Mouse (Mus musculus): Measurements from ENCODE around the gene Gsn. TPM values are rescaled to one million over a fixed set of nuclear protein-coding genes. Genes with fewer than 3 reads are reported as not detected.
A peak's percentile ranks its signal among the peaks of the same experiment; 100 is the strongest.

Gsn gene
- 100 to 1,000 TPM; 396 to 415 TPM for total RNA-seq (2021)
- long read RNA-seq, experiment 1, transcript Gsn-201 (17 exons, 2,653 nt), result major isoform, 721 of 863 reads
- long read RNA-seq, experiment 1, partial matches to known transcripts, result 64 of 863 reads
- long read RNA-seq, experiment 1, other reads (novel, unspliced or antisense), result 78 of 863 reads
- long read RNA-seq, experiment 2, transcript Gsn-201 (17 exons, 2,653 nt), result major isoform, 699 of 850 reads
- long read RNA-seq, experiment 2, partial matches to known transcripts, result 131 of 850 reads
- long read RNA-seq, experiment 2, other reads (novel, unspliced or antisense), result 16 of 850 reads

GRCm38 (mm10) chr2:35255885-35256833, at the start of gene Gsn:
Gene Gsn (plus strand): TSS chr2:35256380.
- DNase-seq, result peak; percentile 55 to 79
- intact Hi-C loops (cut with DNase I), result no loop called here

DNA sequence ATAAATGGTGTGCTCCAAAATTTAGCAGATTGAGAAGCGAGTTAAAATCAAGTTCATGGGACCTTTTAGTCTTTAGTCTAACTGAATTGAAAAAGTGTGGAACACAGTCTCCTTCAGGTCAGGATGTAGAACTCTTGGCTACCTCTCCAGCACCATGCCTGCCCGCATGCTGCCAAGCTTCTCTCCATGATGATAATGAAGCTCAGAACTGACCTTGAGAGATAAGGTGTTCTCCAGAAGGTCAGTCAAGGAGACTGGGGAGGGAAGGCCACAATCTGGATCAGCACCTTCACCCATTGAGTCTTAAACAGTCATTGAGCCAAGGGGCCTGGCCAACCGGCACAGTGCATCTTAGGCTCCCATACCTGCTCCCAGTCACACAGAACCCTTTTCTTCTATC, 49.4 kb upstream of the Gsn start:
- no peak for DNase-seq
- intact Hi-C loops (cut with DNase I), result no loop called here

DNA sequence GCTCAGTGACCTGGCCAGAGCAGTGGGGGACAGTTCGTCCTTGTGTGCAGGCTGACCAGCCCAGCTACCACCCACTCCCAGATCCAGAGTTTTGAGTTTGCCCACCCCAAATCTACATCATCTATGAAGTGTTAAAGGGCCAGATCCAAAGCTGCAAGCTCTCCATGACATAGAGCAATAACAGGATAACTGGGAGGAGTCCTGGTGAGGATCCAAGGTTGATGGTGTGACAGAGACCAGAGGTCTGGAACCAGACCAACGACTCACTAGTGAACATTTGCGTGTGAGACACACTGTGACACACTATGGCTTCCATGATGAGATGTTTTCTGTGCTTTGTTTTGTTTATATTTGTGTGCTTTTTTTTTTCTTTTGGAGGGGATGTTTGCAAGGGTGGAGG, 48.1 kb upstream of the Gsn start:
- intact Hi-C loops (cut with DNase I), result no loop called here
- no peak for DNase-seq

DNA sequence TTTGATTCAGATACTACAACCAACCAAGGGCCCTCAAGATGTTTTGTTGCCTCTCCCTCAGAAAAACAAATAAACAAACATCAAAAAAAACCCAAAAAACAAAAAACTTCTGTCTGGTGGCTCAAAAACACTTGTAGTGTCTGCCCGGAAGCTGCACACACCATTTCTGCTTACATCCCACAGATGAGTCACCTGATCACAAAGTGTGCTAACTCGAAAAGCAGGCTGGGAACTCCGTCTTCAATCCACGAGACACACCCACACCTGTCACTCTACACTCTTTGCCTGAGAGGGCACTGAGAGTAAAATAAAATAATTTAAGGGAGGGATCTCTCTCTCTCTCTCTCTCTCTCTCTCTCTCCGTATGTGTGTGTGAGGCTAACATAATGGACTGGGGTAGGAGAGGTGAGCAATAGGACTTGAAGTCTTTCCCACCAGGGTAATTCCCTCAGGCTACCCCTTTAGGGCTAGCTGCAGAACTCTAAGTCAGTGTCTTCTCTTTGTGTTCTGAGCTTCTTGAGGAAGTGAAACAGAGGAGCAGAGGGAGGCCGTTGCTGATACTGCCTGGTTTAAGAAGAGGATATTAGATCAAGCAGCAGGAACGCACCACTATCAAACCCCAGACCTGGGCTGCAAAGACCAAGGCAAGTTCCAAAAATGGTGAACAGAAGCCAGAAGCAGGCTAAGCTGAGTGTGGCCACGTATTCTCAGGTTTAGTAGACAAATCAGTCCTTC, 47.1 kb upstream of the Gsn start:
- intact Hi-C loops (cut with DNase I), result no loop called here
- DNase-seq, result no peak

GRCm38 (mm10) chr2:35211681-35212080, 44.5 kb upstream of the Gsn start:
- intact Hi-C loops (cut with DNase I), result no loop called here
- no peak for DNase-seq

DNA sequence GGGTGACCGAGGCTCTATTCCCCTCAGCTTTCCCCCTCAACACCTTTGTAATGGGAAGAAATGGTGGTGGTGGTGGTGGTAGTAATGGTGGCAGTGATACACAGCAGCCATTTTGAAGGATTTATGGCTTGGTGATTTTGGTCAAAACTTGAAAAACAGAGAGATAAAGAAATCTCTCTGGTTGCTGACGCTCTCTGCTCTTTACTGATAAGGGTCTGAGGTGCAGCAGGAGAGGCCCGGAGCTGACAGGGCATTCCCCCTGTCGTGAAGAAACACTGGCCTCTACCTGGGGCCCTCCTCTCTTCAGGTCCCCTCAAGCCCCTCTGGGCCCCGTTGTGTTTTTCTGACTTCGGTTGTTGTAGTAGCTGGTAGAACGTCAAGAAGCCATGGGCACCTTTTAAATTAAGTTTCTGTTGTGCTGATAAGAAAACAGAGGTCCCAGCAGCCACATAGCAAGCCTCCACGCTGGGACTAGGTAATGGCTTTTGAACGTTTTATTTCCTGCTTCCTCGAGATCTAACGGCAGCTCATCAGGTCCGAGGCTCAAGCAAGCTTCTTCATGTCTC, 42.8 kb upstream of the Gsn start:
- intact Hi-C loops (cut with DNase I), result no loop called here

DNA sequence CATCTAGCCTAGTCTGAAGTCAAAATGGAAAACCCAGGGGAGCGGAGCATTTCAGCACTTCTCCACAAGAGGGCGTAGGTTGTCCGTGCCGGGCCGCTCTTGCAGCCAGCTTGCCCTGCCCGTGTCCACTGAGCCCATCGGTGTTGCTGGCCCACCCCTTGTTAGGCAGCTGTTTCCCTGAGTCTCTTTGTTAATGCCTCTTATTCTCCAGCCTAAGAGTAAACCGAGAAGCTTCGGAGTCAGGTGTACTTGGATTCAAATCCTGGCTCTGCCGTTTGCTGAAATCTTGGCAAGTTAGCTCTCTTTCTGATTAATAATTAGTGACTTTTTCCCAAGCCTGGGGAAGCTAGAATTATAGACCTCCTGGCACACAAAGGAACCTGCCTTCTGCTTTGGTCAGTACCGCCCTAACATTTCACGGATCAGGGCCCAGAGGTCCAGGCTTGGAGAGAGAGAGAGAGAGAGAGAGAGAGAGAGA, 41.3 kb upstream of the Gsn start:
- peak; percentile 75 to 85 for DNase-seq
- intact Hi-C loops (cut with DNase I), result loop anchor here (2.0 kb wide), 1 partner anchor 56 kb away; no protein-coding TSS in a partner anchor

More for the DNA sequence above, 42.8 kb upstream of the Gsn start:
- no peak for DNase-seq

GRCm38 (mm10) chr2:35215363-35215762, 40.8 kb upstream of the Gsn start:
- no peak for DNase-seq
- intact Hi-C loops (cut with DNase I), result loop anchor here (2.0 kb wide), 1 partner anchor 55 kb away; no protein-coding TSS in a partner anchor

DNA sequence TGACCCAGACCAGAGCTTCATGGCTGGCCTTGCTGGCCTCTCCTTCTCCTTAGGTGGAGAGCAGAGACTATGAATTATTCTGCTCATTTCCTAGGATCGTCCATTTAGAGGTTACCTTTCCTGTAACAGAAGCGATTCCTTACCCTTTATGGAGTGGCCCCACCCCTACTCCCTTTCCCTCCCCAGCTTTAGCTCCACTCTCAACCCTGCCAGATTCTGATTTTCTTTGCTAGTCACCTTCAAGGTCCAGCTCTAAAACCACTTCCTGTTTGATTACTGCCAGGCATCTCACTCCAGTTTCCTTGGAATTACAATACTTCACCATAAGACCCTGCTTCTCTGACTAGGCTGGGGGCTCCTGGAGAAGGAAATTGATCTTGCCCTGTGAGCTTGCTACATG, 39.5 kb upstream of the Gsn start:
- no peak for DNase-seq
- intact Hi-C loops (cut with DNase I), result no loop called here

DNA sequence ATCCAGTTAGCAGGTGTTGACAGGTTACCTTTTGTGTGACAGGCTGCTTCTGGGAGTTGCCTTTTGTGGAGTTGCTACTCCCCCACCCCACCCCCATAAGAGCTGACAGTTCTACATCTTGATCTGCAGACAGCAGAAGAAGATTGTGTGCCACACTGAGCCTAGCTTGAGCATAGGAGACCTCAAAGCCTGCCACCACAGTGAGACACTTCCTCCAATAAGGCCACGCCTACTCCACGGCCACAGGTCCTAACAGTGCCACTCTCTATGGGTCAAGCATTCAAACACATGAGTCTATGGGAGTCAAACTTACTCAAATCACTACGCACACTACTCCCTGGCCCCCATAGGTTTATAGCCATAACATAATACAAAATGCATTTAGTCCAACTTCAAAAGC, 37.4 kb upstream of the Gsn start:
- intact Hi-C loops (cut with DNase I), result no loop called here
- no peak for DNase-seq

DNA sequence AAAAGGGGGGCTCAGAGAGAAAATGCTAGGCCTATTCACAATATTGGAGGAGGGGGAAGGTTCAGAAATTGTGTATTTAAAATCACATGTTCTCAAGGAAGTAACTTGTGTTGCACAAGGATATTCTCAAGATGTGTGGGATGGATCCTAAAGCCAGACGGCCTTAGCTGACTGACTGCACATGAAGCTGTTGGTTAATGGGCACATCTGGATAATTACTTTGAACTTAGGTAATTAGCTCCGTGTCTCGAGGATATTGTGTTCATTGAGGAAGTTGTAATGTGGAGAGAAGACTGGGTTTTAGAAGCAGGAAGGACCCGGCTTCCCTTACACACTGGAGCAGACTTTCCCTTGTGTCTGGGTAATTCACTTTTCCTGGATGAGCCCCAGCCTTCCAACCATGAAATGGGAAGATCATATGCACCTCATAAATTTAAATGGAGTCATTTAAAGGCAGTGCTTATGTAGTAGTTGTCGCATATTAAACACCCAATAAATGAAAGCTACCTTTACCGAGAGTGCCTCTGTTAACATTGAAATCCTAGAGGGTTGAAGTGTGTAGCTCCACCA, 33.3 kb upstream of the Gsn start:
- DNase-seq, result no peak
- intact Hi-C loops (cut with DNase I), result no loop called here

- no peak for DNase-seq
- intact Hi-C loops (cut with DNase I), result no loop called here
Measured at GRCm38 (mm10) chr2:35224285-35224684, 31.9 kb upstream of the Gsn start.

GRCm38 (mm10) chr2:35228145-35228544, 28.0 kb upstream of the Gsn start:
- intact Hi-C loops (cut with DNase I), result no loop called here
- DNase-seq, result no peak

GRCm38 (mm10) chr2:35230215-35230614, 26.0 kb upstream of the Gsn start:
- no peak for DNase-seq
- intact Hi-C loops (cut with DNase I), result no loop called here

DNA sequence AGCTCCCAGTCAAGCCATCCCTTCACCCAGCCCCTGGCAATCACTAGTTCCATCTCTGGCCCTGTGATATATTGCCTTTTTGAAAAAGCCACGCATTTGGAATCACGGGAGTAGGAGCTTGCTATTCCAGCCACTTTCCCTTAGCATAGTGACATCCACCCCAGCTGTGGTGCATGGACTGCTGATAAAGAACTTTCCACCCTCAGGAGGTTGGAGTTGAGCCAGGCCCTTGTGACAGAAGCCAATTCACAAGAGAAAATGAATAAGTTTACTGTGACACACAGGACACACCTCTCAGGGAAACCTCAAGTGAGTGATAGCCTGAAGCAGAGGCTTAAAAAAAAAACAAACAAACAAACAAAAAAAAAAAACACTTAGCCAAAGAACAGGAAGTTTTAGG, 24.3 kb upstream of the Gsn start:
- intact Hi-C loops (cut with DNase I), result no loop called here
- peak in 1 of 2 experiments; percentile 19 for DNase-seq

DNA sequence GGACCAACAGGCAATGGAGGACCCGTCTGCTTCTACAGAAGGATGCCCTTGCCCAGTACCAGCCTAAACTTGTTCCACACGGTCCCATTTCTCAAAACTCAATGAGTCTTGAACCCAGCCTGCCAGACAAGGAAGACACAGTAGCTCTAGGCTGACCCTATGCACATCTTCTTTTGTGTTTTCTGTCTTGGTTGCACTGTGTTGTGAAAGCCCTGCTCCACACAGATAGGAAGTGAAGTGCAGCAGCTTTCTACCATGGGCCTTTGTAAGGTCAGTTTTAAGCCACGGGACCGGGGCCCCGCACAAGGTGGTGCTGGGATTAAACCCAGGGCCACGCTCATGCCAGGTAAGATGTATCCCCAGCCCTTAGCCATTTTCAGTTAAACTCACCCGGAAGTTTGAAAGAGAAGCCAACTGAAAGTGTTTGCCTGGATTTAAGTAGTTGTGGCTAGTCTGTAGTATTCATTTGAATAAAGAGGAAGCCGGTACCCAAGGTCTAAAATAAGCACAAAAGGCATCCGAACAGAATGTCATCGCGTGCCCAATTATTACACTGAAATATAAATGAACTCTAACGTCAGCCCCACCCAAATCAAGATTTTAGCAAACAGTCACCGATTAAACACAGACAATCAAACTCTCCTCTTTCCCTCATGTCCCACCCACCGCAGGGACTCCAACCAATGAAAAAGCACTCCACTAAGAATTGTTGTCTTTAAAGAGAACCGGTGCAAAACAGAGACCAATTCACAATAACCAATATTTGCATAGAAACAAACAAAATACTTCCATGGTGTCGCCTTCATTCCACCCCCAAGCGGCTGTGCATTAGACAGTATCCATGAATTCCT, 23.4 kb upstream of the Gsn start:
- DNase-seq, result no peak
- intact Hi-C loops (cut with DNase I), result no loop called here

GRCm38 (mm10) chr2:35233898-35234297, 22.3 kb upstream of the Gsn start:
- intact Hi-C loops (cut with DNase I), result no loop called here
- DNase-seq, result no peak

DNA sequence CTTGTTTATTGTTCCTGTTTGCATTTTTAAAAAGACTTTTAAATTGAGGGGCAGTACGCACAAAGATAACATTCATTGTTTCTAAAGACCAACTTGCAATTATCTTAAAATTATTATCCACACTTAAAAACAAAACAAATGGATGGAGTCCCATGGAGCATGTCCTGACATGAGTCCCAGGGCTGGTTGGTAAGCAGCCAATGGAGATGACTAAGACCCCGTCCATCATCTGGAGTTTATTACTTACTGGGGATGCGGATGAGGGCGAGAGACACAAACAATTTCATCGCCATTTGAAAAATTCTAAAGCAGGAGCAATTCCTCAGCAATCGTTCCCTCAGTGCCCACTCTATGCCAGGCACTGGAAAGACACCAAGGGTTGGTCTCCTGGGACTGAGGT, 21.2 kb upstream of the Gsn start:
- intact Hi-C loops (cut with DNase I), result no loop called here

GRCm38 (mm10) chr2:35244241-35244640, 11.9 kb upstream of the Gsn start:
- DNase-seq, result no peak
- intact Hi-C loops (cut with DNase I), result no loop called here

More for the DNA sequence above, 21.2 kb upstream of the Gsn start:
- DNase-seq, result no peak
